Comparison of ENCODE assay signal across 8 mouse cellular contexts in the genomic region with DNA sequence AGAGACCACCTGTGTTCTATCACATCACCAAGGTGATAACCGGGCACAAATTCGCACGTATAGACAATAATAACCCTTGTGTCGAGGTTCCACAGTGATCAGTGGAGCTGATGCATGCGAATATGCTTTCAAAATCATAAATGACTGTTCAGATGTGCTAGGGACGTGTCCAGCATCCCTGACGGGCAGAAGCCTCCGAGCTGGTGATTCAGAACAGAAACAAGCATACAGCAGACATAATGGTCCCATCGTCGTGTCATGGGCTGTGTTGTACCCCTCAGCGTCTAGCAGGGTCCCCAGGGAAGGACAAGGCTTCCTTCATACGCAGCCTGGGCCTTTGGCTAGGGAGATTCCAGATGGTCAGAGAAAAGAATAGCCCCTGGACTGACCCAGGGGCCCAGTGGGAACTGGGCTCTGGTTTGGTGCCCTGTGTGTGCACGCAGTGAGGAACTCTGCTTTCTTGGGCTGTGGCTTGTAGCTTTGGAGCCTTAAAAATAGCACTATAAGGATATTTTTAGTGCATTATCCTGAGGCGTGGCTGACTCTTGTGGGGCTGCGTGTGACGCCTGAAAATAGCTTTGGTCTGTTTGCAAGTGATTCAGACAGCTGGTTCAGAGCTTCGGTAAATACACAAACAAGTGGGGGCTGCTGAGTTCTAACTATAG.
DNase-seq lines count a peak whose midpoint lies in the region; ATAC-seq and TF ChIP-seq lines count a peak whose summit lies in the region.

No protein-coding gene starts in this region.

- H3K4me2 ChIP-seq in kidney, postnatal 0 days (ENCODE audit: low read length) = no peak overlapping the region

- TF ChIP-seq CTCF in kidney, adult 2 months (conservative IDR thresholded peaks at IDR 0.05; ENCODE audit: insufficient read depth, insufficient read length, low read depth, low read length) = no peak
- no peak for TF ChIP-seq CTCF in bone marrow, adult 2 months (IDR thresholded peaks at IDR 0.05; ENCODE audit: control insufficient read depth, insufficient read depth, low read length)
- no peak for TF ChIP-seq CTCF in kidney, postnatal 0 days (IDR thresholded peaks at IDR 0.05; ENCODE audit: low read depth)

- WGBS in kidney, adult 2 months = 62% methylated on average over 17 of the region's 17 CpGs
- 59% methylated on average over 17 of the region's 17 CpGs for whole genome bisulfite sequencing in bone marrow, adult 2 months
- WGBS in kidney, postnatal 0 days = 62% methylated on average over 17 of the region's 17 CpGs

- H3K9me3 ChIP-seq in kidney, postnatal 0 days (replicated peaks; ENCODE audit: low read length) = no peaks in the 10 kb centered on the region

- no peak overlapping the region for H3K4me3 ChIP-seq in kidney, adult 2 months (ENCODE audit: insufficient read depth, low read depth, low read length)
- H3K4me3 ChIP-seq in bone marrow, adult 2 months (replicated peaks; ENCODE audit: control insufficient read depth, low read depth, low read length) = no peak overlapping the region
- H3K4me3 ChIP-seq in kidney, postnatal 0 days (replicated peaks; ENCODE audit: low read depth, low read length) = no peak overlapping the region

- 0 out of 2 replicates have a peak, but pooled peaks cover 4% of the 10 kb centered on the region for H3K4me1 ChIP-seq in kidney, adult 2 months (ENCODE audit: control insufficient read depth, insufficient read depth, low read length)
- H3K4me1 ChIP-seq in bone marrow, adult 2 months (ENCODE audit: control insufficient read depth, insufficient read depth, low read length) = peaks cover 3% of the 10 kb centered on the region; the same call in 1 of the 2 replicates
- H3K4me1 ChIP-seq in kidney, postnatal 0 days (replicated peaks; ENCODE audit: insufficient read depth, low read length) = no peaks in the 10 kb centered on the region; the same call in 1 of the 2 replicates

- H3K27ac ChIP-seq in kidney, adult 2 months (ENCODE audit: insufficient read depth, low read depth, low read length) = peak overlapping the region; percentile 11
- H3K27ac ChIP-seq in bone marrow, adult 2 months (ENCODE audit: control insufficient read depth, insufficient read depth, low read depth, low read length, poor library complexity) = peak overlapping the region; percentile 14; the same call in 1 of the 2 replicates
- 0 out of 2 replicates have a peak overlapping the region, but pooled peaks have one; percentile 5 for H3K27ac ChIP-seq in kidney, postnatal 0 days

- no peak for TF ChIP-seq POLR2A in kidney, adult 2 months (IDR thresholded peaks at IDR 0.05; ENCODE audit: low read depth, low read length)
- TF ChIP-seq POLR2A in bone marrow, adult 2 months (IDR thresholded peaks at IDR 0.05; ENCODE audit: borderline replicate concordance, control insufficient read depth, low read depth, low read length) = no peak

- H3K36me3 ChIP-seq in kidney, adult 2 months (ENCODE audit: control insufficient read depth, insufficient read depth, low read length) = no peaks in the 10 kb centered on the region
- H3K36me3 ChIP-seq in kidney, postnatal 0 days (ENCODE audit: insufficient read depth, low read length) = no peaks in the 10 kb centered on the region

- DNase-seq in kidney, adult 2 months = peak; percentile 68
- DNase-seq in kidney, postnatal 10 days = no peak
- DNase-seq in heart, adult 18-20 months = peak; percentile 75 to 90
- peak; percentile 50 for DNase-seq in kidney, postnatal 0 days (ENCODE audit: low spot score)
- DNase-seq in T-cell, adult 2 months (ENCODE audit: low spot score) = no peak
- DNase-seq in adrenal gland, adult 18-20 months (ENCODE audit: low spot score in 2 of 2) = no peak

- no peak for ATAC-seq in kidney, postnatal 0 days (replicated peaks; ENCODE audit: low FRiP score, low read depth)
- no peak for ATAC-seq in activated CD4-positive, CD25-positive, alpha-beta regulatory T cell, adult 4 months

- H3K27me3 ChIP-seq in kidney, adult 2 months (replicated peaks; ENCODE audit: control insufficient read depth, insufficient read depth, low read length) = no peaks in the 10 kb centered on the region
- H3K27me3 ChIP-seq in kidney, postnatal 0 days (ENCODE audit: insufficient read depth, low read length) = no peaks in the 10 kb centered on the region

- H3K9ac ChIP-seq in kidney, postnatal 0 days (ENCODE audit: low read depth, low read length) = no peak overlapping the region

Comparison
In these comparisons a context has a peak if more than half of its experiments do, and no peak if none do; other contexts are left out.
1. DNase-seq: peak in kidney, adult 2 months (single experiment), heart, adult 18-20 months (2 of 2) and kidney, postnatal 0 days (single experiment); none in kidney, postnatal 10 days (single experiment), T-cell, adult 2 months (single experiment) and adrenal gland, adult 18-20 months (0 of 2).
2. Peak in every context shown above with its lines, with median percentiles within 50 percentile points of each other: H3K27ac ChIP-seq.